In genomic region chr5:106512423-106513089, GRCm38 (mm10) we compare ENCODE assay signal across 28 mouse cellular contexts. TPM values are rescaled to one million over a fixed set of nuclear protein-coding genes. Genes with fewer than 3 reads are reported as not detected.
DNase-seq lines count a peak whose midpoint lies in the region; ATAC-seq and TF ChIP-seq lines count a peak whose summit lies in the region.
"Had no signal": no experiment of that assay in that cellular context is flagged by ENCODE, and none has a peak within 500 bp of the region (broad histone marks: within the 10 kb centered on the region; RNA-seq: fewer than 3 reads in every experiment).

No protein-coding gene starts in this region.

- 66% methylated on average over 7 of the region's 7 CpGs for WGBS in midbrain, postnatal 0 days
- WGBS in midbrain, embryonic 10.5 days = 86% methylated on average over 7 of the region's 7 CpGs

- intact Hi-C loops in heart, postnatal 36 days (cut with DNase I) = no loop called here

- peak; percentile 70 to 81 for DNase-seq in cerebellum, postnatal 10 days
- no peak for DNase-seq in cerebellum, adult 18-20 months
- peak; percentile 61 for DNase-seq in heart, adult 11 months
- DNase-seq in heart, postnatal 36 days = no peak
- DNase-seq in midbrain, postnatal 0 days (ENCODE audit: low spot score) = peak; percentile 76
- DNase-seq in midbrain, embryonic 10.5 days (ENCODE audit: low spot score) = no peak
- DNase-seq in layer of hippocampus, adult 11-12 months (ENCODE audit: low spot score) = no peak
- DNase-seq: adrenal gland, postnatal 14 days; cerebellum, postnatal 25 days; gastrocnemius, postnatal 10 days; heart, adult 18-20 months; heart, postnatal 10 days; kidney, adult 18-20 months; thymus, adult 18-20 months; thymus, postnatal 36 days had no signal

- no peak overlapping the region for H3K9ac ChIP-seq in midbrain, postnatal 0 days (replicated peaks; ENCODE audit: low read length, poor library complexity, severe bottlenecking)
- H3K9ac ChIP-seq: embryonic facial prominence, embryonic 15.5 days; heart, embryonic 12.5 days; midbrain, embryonic 12.5 days had no signal

- no peak overlapping the region for H3K27ac ChIP-seq in midbrain, postnatal 0 days (ENCODE audit: low read depth, low read length)
- H3K27ac ChIP-seq in midbrain, embryonic 10.5 days (replicated peaks) = no peak overlapping the region
- H3K27ac ChIP-seq: embryonic facial prominence, embryonic 15.5 days; kidney, postnatal 0 days; macrophage; midbrain, embryonic 12.5 days had no signal

- no peaks in the 10 kb centered on the region for H3K9me3 ChIP-seq in midbrain, postnatal 0 days (ENCODE audit: low read length)
- H3K9me3 ChIP-seq in midbrain, embryonic 10.5 days (replicated peaks) = no peaks in the 10 kb centered on the region
- H3K9me3 ChIP-seq: embryonic facial prominence, embryonic 15.5 days; heart, embryonic 12.5 days; midbrain, embryonic 12.5 days had no signal

- ATAC-seq in midbrain, postnatal 0 days (ENCODE audit: low FRiP score) = no peak

- H3K4me1 ChIP-seq in midbrain, postnatal 0 days (ENCODE audit: insufficient read depth, low read length) = no peaks in the 10 kb centered on the region
- no peaks in the 10 kb centered on the region for H3K4me1 ChIP-seq in midbrain, embryonic 10.5 days
- H3K4me1 ChIP-seq: embryonic facial prominence, embryonic 15.5 days; heart, embryonic 12.5 days; midbrain, embryonic 12.5 days had no signal

- H3K36me3 ChIP-seq in midbrain, postnatal 0 days (ENCODE audit: insufficient read depth, low read length) = no peaks in the 10 kb centered on the region
- no peaks in the 10 kb centered on the region for H3K36me3 ChIP-seq in midbrain, embryonic 10.5 days
- H3K36me3 ChIP-seq: embryonic facial prominence, embryonic 15.5 days; heart, embryonic 12.5 days; midbrain, embryonic 12.5 days had no signal

- H3K4me2 ChIP-seq in midbrain, postnatal 0 days (ENCODE audit: low read depth, low read length, poor library complexity, severe bottlenecking) = no peak overlapping the region
- H3K4me2 ChIP-seq: embryonic facial prominence, embryonic 15.5 days; heart, embryonic 12.5 days; midbrain, embryonic 12.5 days had no signal

- no peak overlapping the region for H3K4me3 ChIP-seq in midbrain, postnatal 0 days (ENCODE audit: low read depth, low read length)
- no peak overlapping the region for H3K4me3 ChIP-seq in midbrain, embryonic 10.5 days
- H3K4me3 ChIP-seq: embryonic facial prominence, embryonic 15.5 days; heart, embryonic 12.5 days; midbrain, embryonic 12.5 days had no signal

- H3K27me3 ChIP-seq in midbrain, postnatal 0 days (ENCODE audit: insufficient read depth, low read length) = 0 out of 2 replicates have a peak, but pooled peaks cover 5% of the 10 kb centered on the region
- H3K27me3 ChIP-seq in midbrain, embryonic 10.5 days (ENCODE audit: low read depth, poor library complexity, severe bottlenecking) = no peaks in the 10 kb centered on the region

- TF ChIP-seq CTCF in midbrain, postnatal 0 days (IDR thresholded peaks at IDR 0.05) = no peak

RNA-seq across cellular contexts. Expression of gene Barhl2, which starts 54.6 kb away (rescaled TPM):
- total RNA-seq in heart, postnatal 36 days (2021) = not detected
- 27.6 and 28.0 TPM in 2 replicates for total RNA-seq in midbrain, postnatal 0 days (2014; rRNA removed)
- 5.7 and 6.5 TPM in 2 replicates for polyA plus RNA-seq in midbrain, postnatal 0 days (2015; fragmentation: Nextera tagmentation; extraction: Ambion mirVana)
- polyA plus RNA-seq in midbrain, embryonic 10.5 days (2016; fragmentation: Nextera tagmentation; extraction: Ambion mirVana) = 4.4 and 5.3 TPM in 2 replicates
- total RNA-seq: adrenal gland, postnatal 14 days; gastrocnemius, postnatal 10 days; heart, adult 18-20 months; heart, postnatal 10 days; liver, adult 2 months; monocyte, adult 5-6 weeks; neutrophil, adult 5-6 weeks had no signal
- polyA plus RNA-seq: embryonic facial prominence, embryonic 15.5 days; heart, embryonic 12.5 days; kidney, postnatal 0 days; limb, embryonic 11.5 days; liver, adult 2 months; liver, embryonic 16.5 days; lung, embryonic 16.5 days; macrophage; small intestine, adult 2 months; stomach, embryonic 16.5 days had no signal

Comparison
In these comparisons a context has a peak if more than half of its experiments do, and no peak if none do; other contexts are left out.
1. DNase-seq: peak in cerebellum, postnatal 10 days (2 of 2), heart, adult 11 months (single experiment) and midbrain, postnatal 0 days (single experiment); none in cerebellum, adult 18-20 months (0 of 2), heart, postnatal 36 days (0 of 2), midbrain, embryonic 10.5 days (single experiment) and layer of hippocampus, adult 11-12 months (single experiment).
2. RNA of gene Barhl2, which starts 54.6 kb away (total RNA-seq): 27.6 to 28.0 TPM in midbrain, postnatal 0 days; not detected in heart, postnatal 36 days; every median in the first group is over 10 times any median in the second.